Mouse (Mus musculus): ENCODE results near the gene Cyp2d12.
"Not testable (repeated sequence)": the region's sequence is repeated elsewhere in the genome, so short reads cannot be mapped to it uniquely, and the experiment has no call there.

Cyp2d12 gene

DNA sequence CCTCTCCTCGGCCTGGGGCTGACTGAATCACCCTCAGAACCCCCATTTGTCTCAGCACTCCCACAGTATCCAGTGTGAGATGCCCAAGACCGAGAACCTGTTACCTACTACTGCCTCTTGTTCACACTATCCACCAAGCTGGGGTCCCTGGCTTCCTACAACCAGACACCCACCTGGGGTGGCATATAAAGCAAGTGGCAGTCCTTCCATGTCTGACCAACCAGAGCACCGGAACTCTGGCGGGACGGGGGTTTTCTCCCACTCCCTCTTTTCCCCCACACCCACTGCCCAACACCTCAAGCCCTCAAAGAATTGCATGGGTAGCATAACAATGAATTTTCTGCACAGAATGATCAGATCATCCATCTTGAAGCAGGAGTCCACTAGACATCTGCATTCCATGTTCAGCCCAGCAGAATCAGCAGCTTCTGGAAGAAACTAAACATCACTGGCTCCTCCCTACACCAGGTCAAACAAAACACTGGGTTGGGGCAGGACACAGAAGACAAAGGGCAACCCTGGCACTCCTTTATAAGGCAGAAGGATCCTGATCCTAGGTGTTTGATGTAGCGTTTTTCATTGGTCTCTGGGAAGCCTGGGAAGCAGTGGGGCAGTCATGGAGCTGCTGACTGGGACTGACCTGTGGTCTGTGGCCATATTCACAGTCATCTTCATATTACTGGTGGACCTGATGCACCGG lies at the start of gene Cyp2d12:
Gene Cyp2d12 (plus strand): TSS at position 542 of the 700 bp plus-strand sequence.
- in situ Hi-C loops (cut with MboI, MseI), result loop anchor here (5.0 kb wide), 1 partner anchor 63 kb away; no protein-coding TSS in a partner anchor

- in situ Hi-C loops (cut with MboI, MseI), result no loop called here
Measured at GRCm38 (mm10) chr15:82506971-82507370, 47.9 kb upstream of the Cyp2d12 start.

DNA sequence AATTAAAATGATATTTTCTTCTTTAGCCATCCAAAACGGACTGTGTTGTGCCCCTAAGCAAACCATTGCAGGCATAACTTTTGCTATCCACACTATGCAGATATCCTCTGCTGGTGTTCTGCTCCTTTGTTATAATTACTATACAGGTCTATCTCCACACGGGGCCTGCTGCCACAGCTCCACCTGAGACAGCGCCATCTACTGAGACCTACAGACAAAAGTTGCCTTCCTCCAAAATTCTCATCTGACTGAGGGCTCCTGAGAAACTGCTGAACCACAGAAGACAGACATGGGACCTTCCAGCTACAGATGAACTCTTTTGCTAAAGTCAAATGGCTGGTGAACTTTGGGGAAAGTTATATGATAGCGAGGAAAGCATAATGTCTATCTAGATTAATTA lies 47.1 kb upstream of the Cyp2d12 start:
- in situ Hi-C loops (cut with MboI, MseI), result not testable (repeated sequence)

DNA sequence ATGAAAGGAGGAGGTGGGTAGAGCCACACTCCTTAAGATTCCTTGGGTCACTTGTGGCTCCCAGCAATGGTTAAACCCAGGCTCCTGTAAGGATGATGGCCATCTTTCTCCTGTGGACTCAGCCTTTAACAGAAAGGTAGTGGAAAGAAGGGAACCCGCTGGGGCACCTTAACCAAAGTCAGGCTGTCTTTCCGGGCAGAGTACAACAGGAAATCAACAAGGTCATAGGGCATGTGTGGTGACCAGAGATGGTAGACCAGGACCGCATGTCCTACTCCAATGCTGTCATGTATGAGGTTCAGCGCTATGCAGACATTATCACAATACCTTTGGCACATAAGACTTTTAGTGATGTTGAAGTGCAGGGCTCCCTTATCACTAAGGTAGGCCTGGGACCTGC lies 45.4 kb upstream of the Cyp2d12 start:
- in situ Hi-C loops (cut with MboI, MseI), result not testable (repeated sequence)

DNA sequence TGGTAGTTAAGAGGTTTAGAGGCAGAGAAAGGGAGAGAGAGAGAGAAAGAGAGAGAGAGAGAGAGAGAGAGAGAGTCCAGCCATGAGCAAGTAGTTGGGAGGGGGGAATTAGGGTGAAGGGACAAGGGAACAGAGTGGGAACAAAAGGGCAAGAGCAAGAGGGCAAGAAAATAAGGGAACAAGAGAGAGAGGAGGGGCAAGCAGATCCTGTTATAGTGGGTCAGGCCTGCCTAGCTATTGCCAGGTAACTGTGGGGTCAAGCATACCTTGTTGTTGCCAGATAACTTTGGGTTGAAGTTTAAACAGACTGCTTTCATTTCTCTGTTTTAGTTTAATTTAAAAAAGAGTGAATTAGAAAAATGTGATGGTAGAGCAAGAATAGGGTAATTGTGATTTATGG lies 44.4 kb upstream of the Cyp2d12 start:
- in situ Hi-C loops (cut with MboI, MseI), result not testable (repeated sequence)

GRCm38 (mm10) chr15:82512111-82512510 lies 42.8 kb upstream of the Cyp2d12 start:
- in situ Hi-C loops (cut with MboI, MseI), result not testable (repeated sequence)

DNA sequence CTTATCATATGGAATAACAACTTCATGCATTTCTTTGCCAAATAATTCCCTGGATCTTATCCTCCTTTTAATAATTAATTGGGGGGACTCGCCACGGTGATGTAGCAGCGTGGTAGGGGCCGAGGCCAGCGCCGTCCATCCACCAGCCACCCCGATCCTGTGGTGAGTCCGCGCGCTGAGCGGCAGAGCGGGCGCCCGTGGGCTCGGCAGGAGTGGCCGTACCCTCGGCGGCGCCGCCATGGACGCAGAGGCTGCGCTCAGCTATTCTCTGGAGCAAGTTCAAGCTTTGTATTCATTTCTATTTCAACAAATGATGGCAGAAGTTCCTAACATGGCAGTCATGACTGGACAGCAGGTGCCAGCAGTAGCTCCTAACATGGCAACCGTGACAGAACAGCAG lies 38.7 kb upstream of the Cyp2d12 start:
- in situ Hi-C loops (cut with MboI, MseI), result not testable (repeated sequence)

DNA sequence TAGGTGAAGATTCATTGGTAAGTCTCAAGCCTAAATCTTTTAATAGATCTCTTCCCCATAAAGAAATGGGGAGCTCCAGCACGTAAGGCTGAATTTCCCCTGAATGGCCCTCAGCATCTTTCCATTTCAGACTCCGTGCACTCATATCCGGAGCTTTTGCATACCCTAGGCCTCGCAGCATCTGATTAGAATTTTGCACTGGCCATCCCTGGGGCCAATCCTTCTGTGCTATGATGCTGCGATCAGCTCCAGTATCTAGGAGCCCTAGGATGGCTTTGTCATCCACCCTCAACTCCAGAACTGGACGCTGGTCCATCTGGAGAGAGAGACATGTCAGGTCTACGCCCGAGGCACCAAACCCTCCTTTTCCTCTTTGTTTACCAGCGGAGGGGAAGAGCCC lies 27.5 kb upstream of the Cyp2d12 start:
- in situ Hi-C loops (cut with MboI, MseI), result not testable (repeated sequence)

- in situ Hi-C loops (cut with MboI, MseI), result not testable (repeated sequence)
Measured at GRCm38 (mm10) chr15:82532721-82533120, 22.2 kb upstream of the Cyp2d12 start.

DNA sequence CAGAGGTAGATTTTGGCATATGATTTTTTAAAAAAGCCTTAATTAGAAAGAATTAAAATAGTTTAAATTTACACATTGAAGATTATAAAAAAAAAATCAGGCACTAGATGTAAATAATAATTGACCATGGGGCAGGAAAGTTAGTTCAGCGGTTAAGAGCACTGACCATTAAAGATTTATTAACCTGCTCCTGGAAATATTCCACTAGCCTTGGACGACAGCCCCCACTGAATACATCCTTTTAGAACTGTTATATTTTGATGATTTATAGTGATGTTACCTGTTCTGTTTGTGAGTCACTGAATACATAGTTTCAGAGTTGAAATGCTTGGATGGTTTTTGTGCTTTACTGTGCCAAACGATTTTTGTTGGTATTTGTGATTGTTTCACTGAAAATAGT lies 11.9 kb upstream of the Cyp2d12 start:
- in situ Hi-C loops (cut with MboI, MseI), result not testable (repeated sequence)

DNA sequence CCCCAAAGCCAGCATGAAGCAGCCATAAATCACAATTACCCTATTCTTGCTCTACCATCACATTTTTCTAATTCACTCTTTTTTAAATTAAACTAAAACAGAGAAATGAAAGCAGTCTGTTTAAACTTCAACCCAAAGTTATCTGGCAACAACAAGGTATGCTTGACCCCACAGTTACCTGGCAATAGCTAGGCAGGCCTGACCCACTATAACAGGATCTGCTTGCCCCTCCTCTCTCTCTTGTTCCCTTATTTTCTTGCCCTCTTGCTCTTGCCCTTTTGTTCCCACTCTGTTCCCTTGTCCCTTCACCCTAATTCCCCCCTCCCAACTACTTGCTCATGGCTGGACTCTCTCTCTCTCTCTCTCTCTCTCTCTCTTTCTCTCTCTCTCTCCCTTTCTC lies 10.3 kb upstream of the Cyp2d12 start:
- in situ Hi-C loops (cut with MboI, MseI), result not testable (repeated sequence)

DNA sequence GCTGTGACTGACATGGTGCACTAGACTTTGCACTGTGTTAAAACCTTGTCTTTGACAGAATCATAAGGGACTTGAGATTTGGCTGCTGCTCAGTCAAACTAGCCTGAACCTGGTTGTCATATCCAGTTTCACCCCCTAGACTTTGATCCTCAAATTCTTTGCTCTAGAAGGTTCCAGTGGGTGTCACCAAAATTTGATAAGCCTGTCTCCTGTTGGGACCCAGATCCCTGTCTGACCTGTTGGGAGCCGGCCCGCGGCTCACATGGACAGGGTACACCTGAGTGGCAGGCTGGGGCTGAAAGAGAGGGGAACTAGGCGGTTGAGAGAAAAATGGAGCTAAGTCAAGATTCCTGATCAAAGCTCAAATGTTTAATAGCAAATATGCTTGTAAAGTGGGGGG lies 7.1 kb upstream of the Cyp2d12 start:
- in situ Hi-C loops (cut with MboI, MseI), result loop anchor here (5.0 kb wide), 1 partner anchor 45 kb away; no protein-coding TSS in a partner anchor

DNA sequence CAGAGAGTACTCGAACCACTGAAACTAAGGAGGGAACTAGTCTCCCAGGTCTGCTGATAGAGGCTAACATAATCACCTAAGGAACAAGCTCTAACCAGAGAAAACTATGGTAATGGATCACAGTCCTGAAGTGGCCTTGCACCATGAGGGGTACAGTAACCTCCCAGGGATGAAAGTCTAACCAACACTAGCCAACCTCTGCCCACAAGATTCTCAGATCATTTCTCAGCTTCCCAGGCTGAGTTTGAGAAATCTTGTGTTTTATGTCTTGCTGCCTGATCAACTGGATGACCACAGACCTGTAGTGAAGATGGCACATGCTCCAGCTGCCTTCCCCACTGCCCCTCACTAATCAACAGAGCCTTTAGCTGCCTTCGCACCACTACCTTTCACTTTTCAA lies 1.7 kb upstream of the Cyp2d12 start:
- in situ Hi-C loops (cut with MboI, MseI), result not testable (repeated sequence)

DNA sequence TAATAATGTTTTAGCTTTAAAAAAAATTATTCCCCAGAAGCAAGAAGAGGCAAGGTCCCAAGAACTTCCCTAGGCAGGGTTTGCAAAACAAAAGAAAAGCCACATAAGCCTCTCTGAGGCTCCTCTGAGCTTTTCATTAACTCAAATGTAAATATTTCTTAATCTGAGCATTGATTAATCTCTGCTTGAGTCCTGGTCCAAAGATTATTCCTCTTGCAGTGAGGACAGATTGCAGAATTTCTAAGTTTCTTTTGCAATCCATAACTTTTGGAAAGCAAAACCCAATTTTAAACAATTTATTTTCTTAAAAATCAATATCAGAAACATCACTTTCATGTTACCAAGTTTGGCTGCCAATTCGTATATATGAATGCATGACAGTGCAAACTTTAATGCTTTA lies 18.0 kb downstream of the Cyp2d12 start:
- in situ Hi-C loops (cut with MboI, MseI), result no loop called here

GRCm38 (mm10) chr15:82579071-82579470 lies 24.2 kb downstream of the Cyp2d12 start:
- in situ Hi-C loops (cut with MboI, MseI), result no loop called here

GRCm38 (mm10) chr15:82582621-82583020 lies 27.7 kb downstream of the Cyp2d12 start:
- in situ Hi-C loops (cut with MboI, MseI), result no loop called here

Measured in T-helper 1 cell (primary cell).